Mouse (Mus musculus): ENCODE results near the gene Bmp8a.

GRCm38 (mm10) chr4:123381598-123381997, 38.5 kb upstream of the Bmp8a start:
- TF ChIP-seq CTCF (IDR thresholded peaks at IDR 0.05; ENCODE audit: control insufficient read depth, insufficient read depth, insufficient replicate concordance, low read depth, low read length) (no peak), POLR2A (IDR thresholded peaks at IDR 0.05; ENCODE audit: control insufficient read depth, low read depth, low read length) (no peak)

All from testis, adult 2 months (tissue).